Mouse (Mus musculus) urinary bladder, adult 18-20 months (tissue): ENCODE measurements around the gene Kcnj14.

ENCODE experiments used
- DNase-seq, 2 experiments: peaks; one replicate each; pipeline ENCODE4 v3.0.0; 2022; ENCODE audit warnings: low spot score in 2 of 2, mixed read lengths in 2 of 2

The Kcnj14 gene

GRCm38 (mm10) chr7:45831128-45831525 is 6.5 kb upstream of the Kcnj14 start:
- no peak for DNase-seq

GRCm38 (mm10) chr7:45830427-45831127 is 6.0 kb upstream of the Kcnj14 start, which contains the start of gene Grwd1:
Grwd1 (minus strand) TSS chr7:45830944.
- peak; percentile 66 to 82 for DNase-seq

GRCm38 (mm10) chr7:45826631-45827030 is 2.0 kb upstream of the Kcnj14 start:
- no peak for DNase-seq

GRCm38 (mm10) chr7:45820913-45821312 is 3.7 kb downstream of the Kcnj14 start:
- DNase-seq: no peak

- DNase-seq: no peak
Measured at GRCm38 (mm10) chr7:45819843-45820242, 4.7 kb downstream of the Kcnj14 start.

GRCm38 (mm10) chr7:45815984-45816351 is 8.6 kb downstream of the Kcnj14 start:
- DNase-seq: no peak

- DNase-seq: no peak
Measured at GRCm38 (mm10) chr7:45815323-45815983, 9.1 kb downstream of the Kcnj14 start.

- DNase-seq: no peak
Measured at GRCm38 (mm10) chr7:45814841-45815240, 9.7 kb downstream of the Kcnj14 start.

GRCm38 (mm10) chr7:45813787-45814779 is 10.5 kb downstream of the Kcnj14 start, which contains the start of gene Cyth2:
Cyth2 (minus strand) TSS chr7:45814581.
- peak; percentile 96 to 99 for DNase-seq

GRCm38 (mm10) chr7:45812921-45813320 is 11.7 kb downstream of the Kcnj14 start:
- no peak for DNase-seq

GRCm38 (mm10) chr7:45809276-45810075 is 15.1 kb downstream of the Kcnj14 start:
- no peak for DNase-seq

GRCm38 (mm10) chr7:45808471-45808870 is 16.1 kb downstream of the Kcnj14 start:
- no peak for DNase-seq

GRCm38 (mm10) chr7:45805941-45806340 is 18.6 kb downstream of the Kcnj14 start:
- DNase-seq: no peak

- DNase-seq: no peak
Measured at GRCm38 (mm10) chr7:45802551-45802950, 22.0 kb downstream of the Kcnj14 start.

GRCm38 (mm10) chr7:45801348-45801747 is 23.2 kb downstream of the Kcnj14 start:
- peak; percentile 83 to 87 for DNase-seq

GRCm38 (mm10) chr7:45800546-45801204 is 23.9 kb downstream of the Kcnj14 start:
- DNase-seq: peak in 1 of 2 experiments; percentile 42

- DNase-seq: no peak
Measured at GRCm38 (mm10) chr7:45800001-45800400, 24.6 kb downstream of the Kcnj14 start.

- DNase-seq: no peak
Measured at GRCm38 (mm10) chr7:45798931-45799330, 25.7 kb downstream of the Kcnj14 start.

- DNase-seq: no peak
Measured at GRCm38 (mm10) chr7:45798511-45798836, 26.1 kb downstream of the Kcnj14 start.

GRCm38 (mm10) chr7:45797661-45798510 is 26.7 kb downstream of the Kcnj14 start:
- DNase-seq: peak in 1 of 2 experiments; percentile 31
